Mouse (Mus musculus) heart, postnatal 0 days (tissue): Measurements from ENCODE around the gene 4930451I11Rik. TPM values are rescaled to one million over a fixed set of nuclear protein-coding genes. Genes with fewer than 3 reads are reported as not detected.

Experiments
- ATAC-seq: fragments of 200-750 bp; cut with Nextera tagmentation; 2 replicates; pipeline ENCODE4 v1.8.0; 2017; ENCODE audit warnings: low read depth, moderate number of reproducible peaks, moderate library complexity; ENCODE audit not compliant: insufficient read depth
- DNase-seq: peaks from one replicate; pipeline ENCODE4 v3.0.0-alpha.2; 2016; ENCODE audit warnings: low spot score
- H3K27ac ChIP-seq: fragments of 300-500 bp; sonication (generic); 2 replicates; pipeline ENCODE4 v1.5.1; 2014; ENCODE audit warnings: low read depth, mild to moderate bottlenecking
- H3K27me3 ChIP-seq: fragments of 300-500 bp; sonication (generic); 2 replicates; pipeline ENCODE4 v1.6.1; 2014; ENCODE audit warnings: low read length, mixed read lengths; ENCODE audit not compliant: control insufficient read depth, insufficient read depth
- H3K36me3 ChIP-seq: fragments of 300-500 bp; sonication (generic); replicated peaks from 2 replicates; pipeline ENCODE4 v1.6.1; 2014; ENCODE audit warnings: low read length, mixed read lengths; ENCODE audit not compliant: control insufficient read depth, insufficient read depth
- H3K4me1 ChIP-seq: fragments of 300-500 bp; sonication (generic); 2 replicates; pipeline ENCODE4 v1.6.1; 2014; ENCODE audit warnings: antibody characterized with exemption; ENCODE audit not compliant: control insufficient read depth, insufficient read depth
- H3K4me2 ChIP-seq: fragments of 300-500 bp; sonication (generic); 2 replicates; pipeline ENCODE4 v1.6.1; 2014; ENCODE audit warnings: low read depth, mild to moderate bottlenecking, low read length, moderate library complexity
- H3K4me3 ChIP-seq: fragments of 300-500 bp; sonication (generic); 2 replicates; pipeline ENCODE4 v1.5.1; 2014; ENCODE audit warnings: low read depth, low read length
- H3K9ac ChIP-seq: fragments of 300-500 bp; sonication (generic); replicated peaks from 2 replicates; pipeline ENCODE4 v1.6.1; 2014; ENCODE audit warnings: low read depth, low read length, mixed read lengths
- H3K9me3 ChIP-seq: fragments of 300-500 bp; sonication (generic); replicated peaks from 2 replicates; pipeline ENCODE4 v1.6.1; 2016; ENCODE audit warnings: low read length; ENCODE audit not compliant: control insufficient read depth
- CTCF ChIP-seq: IDR thresholded peaks from 2 replicates; pipeline ENCODE4 v1.5.1; 2016; ENCODE audit warnings: antibody characterized with exemption, control low read depth, low read depth
- EP300 ChIP-seq: IDR thresholded peaks from 2 replicates; pipeline ENCODE4 v1.6.1; 2016; ENCODE audit warnings: antibody characterized with exemption, low read depth
- WGBS: fragments of 180-500 bp; shearing (Covaris S2); extraction: QIAGEN DNeasy Blood & Tissue Kit; methylation state at CpG from one replicate; pipeline ENCODE4 v1.1.7; 2014; 5-methylcytosine and 5-hydroxymethylcytosine counted together
- polyA plus RNA-seq: library from polyadenylated mRNA; unstranded; fragments of >200 nt; fragmentation: Nextera tagmentation; extraction: Ambion mirVana; gene quantifications from 2 replicates; pipeline ENCODE4 v1.2.1, GENCODE M21; 2015
- total RNA-seq: library from RNA; depleted of rRNA; stranded (reverse); fragments of >200 nt; gene quantifications from 2 replicates; pipeline ENCODE4 v1.2.3, GENCODE M21; 2014; ENCODE audit warnings: low replicate concordance

4930451I11Rik gene
- total and polyA plus RNA-seq, 2 experiments from 2014 or later = not detected

GRCm38 (mm10) chr7:126791851-126792720 lies 39.4 kb downstream of the 4930451I11Rik start, which contains the start of gene Ppp4c:
TSS of gene Ppp4c (minus strand) at chr7:126792496.
- ATAC-seq (peak; percentile 91), DNase-seq (peak; percentile 97)
- peaks cover 10% of the 10 kb centered on the region for H3K4me1 ChIP-seq
- H3K9ac ChIP-seq = peak within 1 kb of the TSS; percentile 94
- no peaks in the 10 kb centered on the region for H3K27me3 ChIP-seq
- H3K36me3 ChIP-seq = peaks cover 58% of the 10 kb centered on the region
- 1% methylated on average over 79 of the region's 83 CpGs for WGBS
- peak within 1 kb of the TSS; percentile 94 for H3K27ac ChIP-seq
- peak within 1 kb of the TSS; percentile 89 for H3K4me3 ChIP-seq
- H3K4me2 ChIP-seq = peak within 1 kb of the TSS; percentile 84
- TF ChIP-seq CTCF (no peak), EP300 (peak; percentile 76)
- H3K9me3 ChIP-seq = no peaks in the 10 kb centered on the region

- Histone ChIP-seq H3K9ac (no peak overlapping the region), H3K4me3 (no peak overlapping the region), H3K4me2 (no peak overlapping the region), H3K27me3 (no peaks in the 10 kb centered on the region), H3K9me3 (no peaks in the 10 kb centered on the region), H3K27ac (no peak overlapping the region), H3K4me1 (peaks cover 7% of the 10 kb centered on the region; the same call in 1 of the 2 replicates), H3K36me3 (peaks cover 59% of the 10 kb centered on the region)
- DNase-seq = no peak
- no peak for ATAC-seq
- TF ChIP-seq CTCF = no peak
- TF ChIP-seq EP300 = no peak
- WGBS = 80% methylated on average over 4 of the region's 4 CpGs
Observed at GRCm38 (mm10) chr7:126789141-126789540, 42.3 kb downstream of the 4930451I11Rik start.

- H3K36me3 ChIP-seq = peaks cover 59% of the 10 kb centered on the region
- TF ChIP-seq EP300 (no peak), CTCF (no peak)
Observed at GRCm38 (mm10) chr7:126786142-126786541, 45.3 kb downstream of the 4930451I11Rik start.

GRCm38 (mm10) chr7:126785056-126785455 lies 46.4 kb downstream of the 4930451I11Rik start:
- WGBS = 66% methylated on average over 4 of the region's 4 CpGs
- Histone ChIP-seq H3K36me3 (peaks cover 58% of the 10 kb centered on the region), H3K4me1 (peaks cover 12% of the 10 kb centered on the region; the same call in 1 of the 2 replicates), H3K9me3 (no peaks in the 10 kb centered on the region), H3K4me3 (no peak overlapping the region), H3K27me3 (no peaks in the 10 kb centered on the region), H3K4me2 (no peak overlapping the region), H3K9ac (no peak overlapping the region), H3K27ac (no peak overlapping the region)
- TF ChIP-seq EP300 = no peak
- TF ChIP-seq CTCF = no peak
- ATAC-seq = no peak
- DNase-seq = no peak

More at GRCm38 (mm10) chr7:126786142-126786541, 45.3 kb downstream of the 4930451I11Rik start:
- Histone ChIP-seq H3K27me3 (no peaks in the 10 kb centered on the region), H3K9ac (no peak overlapping the region), H3K4me3 (no peak overlapping the region), H3K27ac (no peak overlapping the region), H3K9me3 (no peaks in the 10 kb centered on the region), H3K4me1 (peaks cover 8% of the 10 kb centered on the region), H3K4me2 (no peak overlapping the region)
- 87% methylated on average over 14 of the region's 14 CpGs for WGBS
- ATAC-seq (no peak), DNase-seq (no peak)

GRCm38 (mm10) chr7:126784469-126784868 lies 47.0 kb downstream of the 4930451I11Rik start:
- H3K36me3 ChIP-seq = peaks cover 53% of the 10 kb centered on the region

More at GRCm38 (mm10) chr7:126784469-126784868, 47.0 kb downstream of the 4930451I11Rik start:
- H3K27me3 ChIP-seq = no peaks in the 10 kb centered on the region
- 74% methylated on average over 7 of the region's 7 CpGs for WGBS
- no peak overlapping the region for H3K27ac ChIP-seq
- peaks cover 12% of the 10 kb centered on the region; the same call in 1 of the 2 replicates for H3K4me1 ChIP-seq
- DNase-seq (no peak), ATAC-seq (no peak)
- no peak overlapping the region for H3K4me2 ChIP-seq
- no peaks in the 10 kb centered on the region for H3K9me3 ChIP-seq
- no peak overlapping the region for H3K9ac ChIP-seq
- no peak overlapping the region for H3K4me3 ChIP-seq
- no peak for TF ChIP-seq CTCF
- TF ChIP-seq EP300 = no peak
